In genomic region chr6:55803991-55804680, GRCm38 (mm10) we compare ENCODE assay signal across 8 mouse cellular contexts. TPM values are rescaled to one million over a fixed set of nuclear protein-coding genes. Genes with fewer than 3 reads are reported as not detected.
A peak's percentile ranks its signal among the peaks of the same experiment; 100 is the strongest.
DNase-seq lines count a peak whose midpoint lies in the region; ATAC-seq and TF ChIP-seq lines count a peak whose summit lies in the region.

No protein-coding gene starts in this region.

- no peak overlapping the region for H3K4me2 ChIP-seq in forebrain, embryonic 11.5 days (ENCODE audit: low read depth, low read length, severe bottlenecking)
- no peak overlapping the region for H3K4me2 ChIP-seq in midbrain, postnatal 0 days (ENCODE audit: low read depth, low read length, poor library complexity, severe bottlenecking)

- no peaks in the 10 kb centered on the region for H3K27me3 ChIP-seq in kidney, adult 2 months (replicated peaks; ENCODE audit: control insufficient read depth, insufficient read depth, low read length)
- no peaks in the 10 kb centered on the region for H3K27me3 ChIP-seq in forebrain, embryonic 11.5 days (ENCODE audit: control insufficient read depth, insufficient read depth, low read length)
- H3K27me3 ChIP-seq in midbrain, postnatal 0 days (ENCODE audit: insufficient read depth, low read length) = no peaks in the 10 kb centered on the region

- no peaks in the 10 kb centered on the region for H3K4me1 ChIP-seq in kidney, adult 2 months (ENCODE audit: control insufficient read depth, insufficient read depth, low read length)
- no peaks in the 10 kb centered on the region for H3K4me1 ChIP-seq in forebrain, embryonic 11.5 days (replicated peaks; ENCODE audit: control insufficient read depth, insufficient read depth, low read length)
- H3K4me1 ChIP-seq in midbrain, postnatal 0 days (ENCODE audit: insufficient read depth, low read length) = no peaks in the 10 kb centered on the region

- no peak for TF ChIP-seq POLR2A in kidney, adult 2 months (IDR thresholded peaks at IDR 0.05; ENCODE audit: low read depth, low read length)

- peak; percentile 12 for DNase-seq in kidney, postnatal 10 days
- DNase-seq in kidney, adult 2 months = no peak
- DNase-seq in brain, adult 2 months (ENCODE audit: low read depth, low spot score) = peak; percentile 75
- peak; percentile 75 for DNase-seq in forebrain, embryonic 11.5 days (ENCODE audit: low spot score)
- DNase-seq in layer of hippocampus, adult 9-11 months = peak; percentile 63
- DNase-seq in midbrain, postnatal 0 days (ENCODE audit: low spot score) = peak; percentile 91
- DNase-seq in T-cell, adult 2 months (ENCODE audit: low spot score) = no peak
- no peak for DNase-seq in spleen, postnatal 36 days (ENCODE audit: low spot score in 2 of 2)

- 26% methylated on average over 12 of the region's 12 CpGs for WGBS in kidney, adult 2 months
- 32% methylated on average over 12 of the region's 12 CpGs for WGBS in forebrain, embryonic 11.5 days
- 27% methylated on average over 12 of the region's 12 CpGs for WGBS in midbrain, postnatal 0 days

- H3K27ac ChIP-seq in kidney, adult 2 months (ENCODE audit: insufficient read depth, low read depth, low read length) = no peak overlapping the region
- H3K27ac ChIP-seq in forebrain, embryonic 11.5 days (ENCODE audit: low read depth, low read length) = no peak overlapping the region
- H3K27ac ChIP-seq in midbrain, postnatal 0 days (ENCODE audit: low read depth, low read length) = no peak overlapping the region

- no peak overlapping the region for H3K4me3 ChIP-seq in kidney, adult 2 months (ENCODE audit: insufficient read depth, low read depth, low read length)
- H3K4me3 ChIP-seq in forebrain, embryonic 11.5 days (ENCODE audit: low read depth, low read length) = no peak overlapping the region
- H3K4me3 ChIP-seq in midbrain, postnatal 0 days (ENCODE audit: low read depth, low read length) = no peak overlapping the region

- no peaks in the 10 kb centered on the region for H3K36me3 ChIP-seq in kidney, adult 2 months (ENCODE audit: control insufficient read depth, insufficient read depth, low read length)
- no peaks in the 10 kb centered on the region for H3K36me3 ChIP-seq in forebrain, embryonic 11.5 days (ENCODE audit: control insufficient read depth, insufficient read depth, low read length)
- no peaks in the 10 kb centered on the region for H3K36me3 ChIP-seq in midbrain, postnatal 0 days (ENCODE audit: insufficient read depth, low read length)

- ATAC-seq in forebrain, embryonic 11.5 days (replicated peaks; ENCODE audit: low FRiP score) = peak; percentile 66; the same call in 1 of the 2 replicates
- peak; percentile 72; the same call in 1 of the 2 replicates for ATAC-seq in midbrain, postnatal 0 days (ENCODE audit: low FRiP score)

- no peak for TF ChIP-seq CTCF in kidney, adult 2 months (conservative IDR thresholded peaks at IDR 0.05; ENCODE audit: insufficient read depth, insufficient read length, low read depth, low read length)
- peak; percentile 75 for TF ChIP-seq CTCF in midbrain, postnatal 0 days (IDR thresholded peaks at IDR 0.05)

- no peak overlapping the region for H3K9ac ChIP-seq in forebrain, embryonic 11.5 days (ENCODE audit: low read length)
- H3K9ac ChIP-seq in midbrain, postnatal 0 days (replicated peaks; ENCODE audit: low read length, poor library complexity, severe bottlenecking) = no peak overlapping the region

- no peaks in the 10 kb centered on the region for H3K9me3 ChIP-seq in forebrain, embryonic 11.5 days (ENCODE audit: control insufficient read depth, low read length)
- H3K9me3 ChIP-seq in midbrain, postnatal 0 days (ENCODE audit: low read length) = no peaks in the 10 kb centered on the region

RNA-seq across cellular contexts. Expression of gene Itprid1, which starts 32.6 kb away (rescaled TPM):
- polyA plus RNA-seq in kidney, adult 2 months (2012; rRNA removed) = not detected in 2 replicates
- 0.13 TPM in 1 of 2 replicates, not detected in the other for polyA plus RNA-seq in forebrain, embryonic 11.5 days (2014; fragmentation: Nextera tagmentation; extraction: Ambion mirVana)
- 0.05 TPM in 1 of 2 replicates, not detected in the other for total RNA-seq in midbrain, postnatal 0 days (2014; rRNA removed)
- polyA plus RNA-seq in midbrain, postnatal 0 days (2015; fragmentation: Nextera tagmentation; extraction: Ambion mirVana) = 0.06 TPM in 1 of 2 replicates, not detected in the other

Comparison
In these comparisons a context has a peak if more than half of its experiments do, and no peak if none do; other contexts are left out.
1. DNase-seq: peak in kidney, postnatal 10 days (single experiment), brain, adult 2 months (single experiment), forebrain, embryonic 11.5 days (single experiment), layer of hippocampus, adult 9-11 months (single experiment) and midbrain, postnatal 0 days (single experiment); none in kidney, adult 2 months (single experiment), T-cell, adult 2 months (single experiment) and spleen, postnatal 36 days (0 of 2).